Mouse (Mus musculus): ENCODE results near the gene Fras1.

- TF ChIP-seq EP300 (IDR thresholded peaks at IDR 0.05; ENCODE audit: low read depth): no peak
- no peak for TF ChIP-seq CTCF (IDR thresholded peaks at IDR 0.05; ENCODE audit: low read depth)
Measured at GRCm38 (mm10) chr5:96422716-96423115, 49.0 kb downstream of the Fras1 start.

All from heart, postnatal 0 days (tissue).